Mouse (Mus musculus): ENCODE data around the gene Defb13.
A peak's percentile ranks its signal among the peaks of the same experiment; 100 is the strongest.
"Not testable (repeated sequence)": the region's sequence is repeated elsewhere in the genome, so short reads cannot be mapped to it uniquely, and the experiment has no call there.

Defb13 gene

GRCm38 (mm10) chr8:21946462-21946861, at the start of gene Defb13:
Defb13 (plus strand) TSS chr8:21946762.
- DNase-seq (ENCODE audit: low spot score in 2 of 2) = no peak

GRCm38 (mm10) chr8:21906290-21906689, 40.3 kb upstream of the Defb13 start, which contains the start of gene Defb11:
Defb11 (minus strand) TSS chr8:21906412.
- DNase-seq (ENCODE audit: low spot score in 2 of 2) = not testable (repeated sequence)

- DNase-seq (ENCODE audit: low spot score in 2 of 2) = no peak
Observed at GRCm38 (mm10) chr8:21911931-21912330, 34.6 kb upstream of the Defb13 start.

- no peak for DNase-seq (ENCODE audit: low spot score in 2 of 2)
Observed at GRCm38 (mm10) chr8:21912554-21912953, 34.0 kb upstream of the Defb13 start.

DNA sequence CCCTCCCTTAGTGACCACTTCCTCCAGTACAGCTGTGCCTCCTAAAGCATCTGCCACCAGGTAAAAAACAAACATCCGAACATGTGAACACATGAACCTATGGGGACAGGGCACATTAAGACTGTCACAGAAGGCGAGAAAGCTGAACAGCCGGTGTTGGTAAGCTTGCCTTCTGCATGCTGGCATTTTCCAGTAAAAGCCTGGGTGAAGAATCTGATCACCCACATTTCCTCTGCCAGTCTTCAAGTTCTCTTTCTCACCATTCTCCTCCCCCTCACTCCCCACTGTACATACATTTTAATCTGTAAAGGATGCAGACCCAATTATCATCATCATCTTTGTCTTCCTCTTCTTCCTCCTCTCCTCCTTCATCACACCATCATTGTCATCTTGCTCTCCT, 30.9 kb upstream of the Defb13 start:
- no peak for DNase-seq (ENCODE audit: low spot score in 2 of 2)

DNA sequence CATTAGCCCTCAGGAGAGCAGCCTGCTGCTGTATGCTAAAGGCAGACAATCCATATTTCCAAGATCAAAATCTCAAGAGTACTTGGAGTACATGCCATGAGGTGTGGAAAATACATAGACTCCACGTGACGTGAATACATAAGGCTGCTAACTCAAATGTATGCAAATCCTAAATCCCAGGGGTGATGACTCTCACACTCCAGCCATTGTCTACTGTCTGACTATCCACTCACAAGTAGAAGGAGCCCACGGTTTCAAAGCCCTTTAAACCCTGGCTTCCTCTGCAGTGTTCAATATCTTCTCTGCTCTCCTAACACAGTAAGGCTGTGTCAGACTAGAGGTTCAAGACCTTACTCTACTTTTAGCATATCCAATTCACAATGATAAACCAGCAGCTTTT, 15.8 kb upstream of the Defb13 start:
- not testable (repeated sequence) for DNase-seq (ENCODE audit: low spot score in 2 of 2)

DNA sequence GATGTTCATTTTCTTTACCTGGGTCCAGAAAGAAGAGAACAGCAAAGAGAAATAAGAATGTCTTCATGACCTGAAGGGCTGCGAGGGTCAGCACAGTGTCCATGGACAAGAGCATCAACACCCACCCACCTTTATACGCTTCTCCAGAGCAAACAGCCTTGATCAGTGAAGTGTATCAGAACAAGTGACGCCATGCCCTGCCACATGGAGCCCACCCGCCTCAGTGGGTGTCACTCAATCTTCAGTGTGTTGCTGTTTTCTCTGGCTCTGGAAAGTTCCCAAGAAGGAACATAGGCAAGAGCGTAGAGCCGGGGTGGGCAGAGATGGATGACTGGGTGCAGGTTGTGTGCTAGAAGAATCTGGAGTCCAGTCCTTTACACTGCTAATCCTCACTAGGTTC, 14.0 kb upstream of the Defb13 start, which contains the start of gene Defb15:
Defb15 (minus strand) TSS at position 101 of the 400 bp plus-strand sequence.
- DNase-seq (ENCODE audit: low spot score in 2 of 2) = no peak

GRCm38 (mm10) chr8:21938052-21938451, 8.5 kb upstream of the Defb13 start, which contains the start of gene Defb35:
Defb35 (plus strand) TSS chr8:21938352.
- not testable (repeated sequence) for DNase-seq (ENCODE audit: low spot score in 2 of 2)

DNA sequence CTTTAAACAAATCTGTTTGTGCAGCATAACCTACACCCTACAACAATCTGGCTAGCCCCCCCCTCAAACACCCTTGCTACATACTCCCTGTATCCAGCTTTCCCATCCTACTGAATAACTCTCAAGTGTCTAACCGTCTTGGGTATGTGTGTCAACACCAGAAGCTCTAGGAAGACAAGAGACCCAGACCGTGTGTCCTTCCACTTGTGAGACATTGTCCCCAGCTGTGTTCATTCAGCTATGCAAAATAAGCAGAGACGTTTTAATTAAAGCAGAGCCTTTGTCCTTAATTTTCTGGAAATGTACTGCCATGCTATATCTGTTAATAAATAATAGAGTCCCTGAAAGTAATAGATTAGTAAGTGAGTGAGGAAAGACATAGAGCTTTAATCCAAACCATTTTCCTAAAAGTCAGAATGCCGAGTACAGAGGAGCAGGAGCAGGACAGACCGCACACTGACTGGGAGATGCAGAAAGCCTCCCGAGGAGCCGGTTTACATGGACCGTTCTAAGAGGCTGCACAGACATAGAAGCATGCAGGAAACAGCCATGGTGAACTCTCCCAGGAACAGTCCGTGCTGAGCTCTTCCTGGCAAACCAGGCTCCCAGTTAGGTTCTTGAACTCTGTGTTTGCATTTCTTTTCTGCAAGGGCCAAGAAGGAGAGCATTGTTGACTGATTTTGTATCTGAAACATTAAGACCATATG, 902 bp downstream of the Defb13 start:
- DNase-seq (ENCODE audit: low spot score in 2 of 2) = no peak

DNA sequence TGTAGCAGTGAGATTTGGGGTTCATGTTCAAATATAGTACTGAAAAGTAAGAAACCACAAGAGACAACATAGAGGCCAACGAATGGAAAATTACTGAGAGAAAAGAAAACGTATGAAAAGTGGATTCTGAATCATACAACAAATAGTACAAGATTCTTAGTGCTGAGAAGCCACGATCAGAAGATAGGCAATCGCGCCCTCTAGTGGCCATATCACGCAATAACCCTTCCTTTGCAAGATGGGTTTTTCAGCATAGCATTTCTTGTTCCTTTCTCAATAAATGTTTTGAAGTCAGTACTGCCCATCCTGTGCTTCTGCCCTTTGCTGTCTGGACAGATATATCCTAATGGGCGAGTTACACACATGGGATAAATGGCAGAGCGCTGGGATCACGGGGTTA, 8.8 kb downstream of the Defb13 start:
- DNase-seq (ENCODE audit: low spot score in 2 of 2) = peak in 1 of 2 experiments; percentile 9

DNA sequence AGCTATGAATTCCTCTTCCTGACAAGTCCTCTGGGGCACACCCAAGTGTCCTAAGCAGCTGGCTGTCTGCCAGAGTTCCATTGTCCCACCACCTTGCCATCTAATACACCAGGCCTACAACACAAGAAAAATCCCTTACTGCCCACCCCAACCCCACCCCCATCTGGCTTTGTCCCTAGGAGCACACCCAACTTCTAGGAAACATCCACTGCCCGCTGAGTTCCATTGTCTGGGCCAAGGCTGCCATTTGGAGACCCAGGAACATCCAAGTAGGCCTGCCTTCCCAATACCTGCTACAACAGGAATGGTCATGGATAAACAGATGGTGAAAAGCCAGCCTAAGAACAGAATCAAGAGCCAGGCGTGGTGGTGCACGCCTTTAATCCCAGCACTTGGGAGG, 9.8 kb downstream of the Defb13 start:
- no peak for DNase-seq (ENCODE audit: low spot score in 2 of 2)

DNA sequence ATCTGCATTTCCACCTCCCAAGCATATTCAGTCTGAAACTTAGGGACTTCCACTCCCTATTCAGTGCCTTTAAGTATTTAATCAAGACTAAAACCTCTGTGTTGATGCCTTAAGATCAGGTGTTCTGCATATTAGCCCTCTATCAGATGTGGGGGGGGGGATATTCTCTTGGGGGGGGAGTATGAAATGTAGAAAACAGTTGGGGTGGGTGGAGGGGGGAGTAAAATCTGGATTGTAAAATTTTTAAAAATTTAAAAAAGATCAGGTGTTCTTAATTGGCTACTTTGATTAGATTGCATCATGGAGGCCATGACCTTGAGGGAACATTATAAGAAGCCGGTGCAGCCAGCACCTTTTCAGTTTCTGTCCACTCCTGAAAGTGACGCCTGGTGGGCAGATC, 11.9 kb downstream of the Defb13 start, which contains the start of gene Fam90a1a:
Fam90a1a (plus strand) TSS at position 301 of the 400 bp plus-strand sequence.
- no peak for DNase-seq (ENCODE audit: low spot score in 2 of 2)

DNA sequence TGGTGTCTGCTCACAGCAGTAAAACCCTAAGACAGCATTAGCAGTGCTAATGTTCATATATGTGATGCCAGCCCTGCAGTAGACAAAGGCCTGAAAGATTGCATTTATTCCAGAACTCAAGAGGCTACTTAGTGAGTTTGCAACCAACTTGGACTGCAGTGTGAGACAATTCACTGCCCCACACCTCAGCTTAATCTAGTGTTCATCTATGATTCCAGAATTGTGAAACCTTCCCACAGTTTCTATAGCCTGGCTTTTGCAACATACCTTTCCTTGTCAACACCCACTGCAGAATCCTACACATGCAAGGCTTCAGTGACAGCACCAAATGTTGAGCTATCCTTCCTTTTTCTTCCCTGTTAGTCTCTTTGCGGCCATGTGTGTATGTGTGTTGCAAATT, 20.1 kb downstream of the Defb13 start:
- DNase-seq (ENCODE audit: low spot score in 2 of 2) = no peak

GRCm38 (mm10) chr8:21969475-21969874, 22.9 kb downstream of the Defb13 start, which contains the start of gene Ccdc70:
Ccdc70 (plus strand) TSS chr8:21969775.
- DNase-seq (ENCODE audit: low spot score in 2 of 2) = no peak

GRCm38 (mm10) chr8:21978193-21978592, 31.6 kb downstream of the Defb13 start:
- no peak for DNase-seq (ENCODE audit: low spot score in 2 of 2)

DNA sequence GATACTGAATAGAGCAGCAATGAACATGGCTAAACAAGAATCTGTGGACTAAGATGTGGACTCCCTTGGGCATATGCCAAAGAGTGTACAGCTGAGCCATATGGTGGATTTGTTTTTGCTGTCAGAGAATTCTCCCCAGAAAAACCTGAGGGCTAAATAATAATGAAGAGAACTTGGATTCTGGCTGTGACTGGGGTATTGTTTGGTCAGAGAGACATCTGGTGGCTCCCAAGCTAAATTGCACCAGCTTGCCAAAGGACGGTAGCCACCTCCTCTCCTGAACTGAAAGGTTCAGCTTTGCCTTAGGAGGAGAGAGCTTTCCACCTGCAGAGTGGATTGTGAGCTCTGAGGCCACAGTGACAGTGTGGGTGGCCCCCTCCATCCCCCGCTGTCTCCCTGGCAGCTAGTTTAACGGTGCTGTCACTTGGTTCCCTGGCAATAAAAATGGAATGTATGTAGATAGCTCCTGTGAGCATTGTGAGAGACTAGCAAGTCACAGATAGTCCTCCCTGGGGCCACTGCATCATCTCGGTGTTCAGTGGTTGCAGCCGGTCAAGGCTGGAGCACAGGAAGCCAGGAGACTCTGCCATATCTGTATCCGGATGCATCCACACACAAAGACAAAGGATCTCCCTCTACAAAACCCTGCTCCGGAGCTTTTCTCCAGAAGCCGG, 35.2 kb downstream of the Defb13 start:
- DNase-seq (ENCODE audit: low spot score in 2 of 2) = no peak

DNA sequence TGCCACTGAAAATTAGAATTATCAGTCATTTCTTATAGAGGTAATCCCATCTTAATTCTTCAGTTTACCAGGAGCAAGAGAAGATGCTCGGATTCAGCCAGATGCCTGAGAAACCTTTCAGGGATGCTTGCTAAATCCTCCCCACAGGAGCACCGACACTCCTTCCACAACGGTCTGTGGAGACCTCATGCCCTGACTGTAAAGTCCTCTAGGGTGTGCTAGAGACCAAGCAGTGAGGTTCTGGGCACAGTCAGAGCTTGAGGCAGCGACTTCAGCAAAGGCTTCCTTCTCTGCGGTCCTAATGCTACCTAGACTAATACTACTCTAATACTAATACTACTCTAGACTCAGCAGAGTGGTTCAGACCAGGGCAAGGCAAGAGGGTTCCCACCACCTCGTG, 45.6 kb downstream of the Defb13 start:
- peak; percentile 22 to 37 for DNase-seq (ENCODE audit: low spot score in 2 of 2)

- DNase-seq (ENCODE audit: low spot score in 2 of 2) = no peak
Observed at GRCm38 (mm10) chr8:21995181-21995580, 48.6 kb downstream of the Defb13 start.

Measured in urinary bladder, adult 18-20 months (tissue).